Mouse (Mus musculus): Measurements from ENCODE around the gene Nhlrc1.

DNA sequence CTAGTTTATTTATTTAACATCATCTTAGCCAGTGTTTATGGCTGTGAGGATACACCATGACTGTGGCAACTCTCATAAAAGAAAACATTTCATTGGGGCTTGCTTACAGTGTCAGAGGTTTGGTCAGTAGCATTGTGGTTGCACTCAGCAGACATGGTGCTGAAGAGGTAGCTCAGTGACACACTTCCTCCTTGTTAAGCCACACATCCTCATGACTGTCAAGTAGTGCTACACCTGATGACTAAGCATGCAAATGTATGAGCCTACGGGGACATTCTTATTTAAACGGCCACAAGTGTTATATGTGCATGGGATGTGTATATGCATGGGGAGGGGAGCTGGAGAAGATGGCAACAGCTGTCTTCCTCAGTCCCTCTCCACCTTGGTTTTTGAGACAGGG lies 30.8 kb downstream of the Nhlrc1 start:
- TF ChIP-seq CTCF (IDR thresholded peaks at IDR 0.05; ENCODE audit: borderline replicate concordance, insufficient read depth, low read depth, low read length) (no peak), POLR2A (IDR thresholded peaks at IDR 0.05; ENCODE audit: borderline replicate concordance, insufficient read depth, low read length) (no peak)

All from cerebellum, adult 2 months (tissue).